Mouse (Mus musculus): ENCODE data around the gene Gm266. TPM values are rescaled to one million over a fixed set of nuclear protein-coding genes. Genes with fewer than 3 reads are reported as not detected.

Gene Gm266
- polyA plus RNA-seq, 1 experiment = not detected

DNA sequence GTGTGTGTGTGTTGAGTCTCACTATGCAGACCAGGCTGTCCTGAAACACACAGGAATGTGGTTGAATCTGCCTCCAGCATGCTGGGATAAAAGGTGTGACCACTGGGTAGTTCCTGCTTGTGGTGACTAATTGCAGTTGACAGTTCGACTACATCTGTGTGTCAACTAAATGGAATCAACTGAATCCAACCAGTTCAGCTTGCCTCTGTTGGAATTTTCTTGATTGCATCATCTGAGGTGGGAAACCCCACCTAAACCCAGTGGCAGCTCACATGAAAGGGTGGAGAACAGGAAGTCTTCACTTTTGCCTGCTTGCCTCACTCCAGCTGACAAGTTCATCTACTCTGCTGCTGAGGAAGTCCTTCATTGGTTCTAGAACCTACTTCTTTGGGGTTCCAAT, 14.5 kb downstream of the Gm266 start:
- Histone ChIP-seq H3K27me3 (ENCODE audit: control insufficient read depth) (peaks cover 30% of the 10 kb centered on the region), H3K36me3 (ENCODE audit: control insufficient read depth) (no peaks in the 10 kb centered on the region), H3K4me3 (replicated peaks) (no peak overlapping the region), H3K4me1 (ENCODE audit: control insufficient read depth) (no peaks in the 10 kb centered on the region), H3K9me3 (ENCODE audit: control insufficient read depth, low read length) (peaks cover 6% of the 10 kb centered on the region; the same call in 1 of the 2 replicates)
- TF ChIP-seq GATA1 (IDR thresholded peaks at IDR 0.05; ENCODE audit: low read length) = no peak
- no peak for TF ChIP-seq TAL1 (IDR thresholded peaks at IDR 0.05; ENCODE audit: low read length)

DNA sequence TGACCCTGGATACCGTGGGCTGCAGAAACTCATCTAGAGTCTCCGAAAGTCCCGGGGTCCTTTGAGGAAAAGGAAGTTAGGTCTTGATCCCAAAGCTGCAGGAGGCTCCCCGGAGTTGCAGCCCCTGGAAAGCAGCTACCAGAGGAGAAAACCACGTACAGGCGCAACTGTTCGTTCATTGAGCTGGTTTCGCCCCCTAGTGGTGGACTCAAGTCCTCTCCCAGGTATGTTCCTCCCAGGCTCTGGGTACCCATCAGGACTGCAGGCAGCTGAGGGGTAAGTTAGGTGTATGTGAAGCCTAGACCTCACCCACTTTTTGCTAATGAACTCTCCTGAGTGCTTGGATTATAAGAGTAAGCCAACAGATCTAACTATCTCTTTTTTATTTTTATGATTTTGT, 16.1 kb downstream of the Gm266 start:
- H3K4me1 ChIP-seq (ENCODE audit: control insufficient read depth) = no peaks in the 10 kb centered on the region
- H3K36me3 ChIP-seq (ENCODE audit: control insufficient read depth) = no peaks in the 10 kb centered on the region
- TF ChIP-seq TAL1 (IDR thresholded peaks at IDR 0.05; ENCODE audit: low read length) (no peak), GATA1 (IDR thresholded peaks at IDR 0.05; ENCODE audit: low read length) (no peak)
- H3K27me3 ChIP-seq (ENCODE audit: control insufficient read depth) = peaks cover 27% of the 10 kb centered on the region
- no peak overlapping the region for H3K4me3 ChIP-seq (replicated peaks)
- peaks cover 6% of the 10 kb centered on the region; the same call in 1 of the 2 replicates for H3K9me3 ChIP-seq (ENCODE audit: control insufficient read depth, low read length)

DNA sequence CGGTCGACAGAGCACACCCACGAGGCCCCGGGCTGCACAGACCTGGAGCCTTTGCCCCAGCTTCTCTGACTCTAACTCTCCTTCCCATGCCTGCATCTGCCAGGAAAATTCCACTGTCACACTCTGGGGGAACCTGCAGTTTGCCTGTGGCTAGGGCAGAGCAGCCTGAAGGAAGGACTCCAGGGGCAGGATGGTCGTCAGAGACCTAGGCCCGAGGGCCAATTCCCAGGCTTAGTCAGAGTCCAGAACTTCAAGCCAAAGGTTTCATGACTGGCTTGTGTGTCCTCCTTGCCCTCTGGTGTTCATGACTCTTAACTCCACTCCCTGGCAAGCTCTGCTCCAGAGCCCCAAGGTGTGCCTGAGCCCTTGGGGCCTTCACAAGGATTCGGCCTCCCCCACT, 17.4 kb downstream of the Gm266 start:
- H3K36me3 ChIP-seq (ENCODE audit: control insufficient read depth) = no peaks in the 10 kb centered on the region
- H3K4me1 ChIP-seq (ENCODE audit: control insufficient read depth) = no peaks in the 10 kb centered on the region
- peaks cover 4% of the 10 kb centered on the region; the same call in 1 of the 2 replicates for H3K9me3 ChIP-seq (ENCODE audit: control insufficient read depth, low read length)
- TF ChIP-seq GATA1 (IDR thresholded peaks at IDR 0.05; ENCODE audit: low read length) (no peak), TAL1 (IDR thresholded peaks at IDR 0.05; ENCODE audit: low read length) (no peak)
- H3K27me3 ChIP-seq (ENCODE audit: control insufficient read depth) = peaks cover 24% of the 10 kb centered on the region
- no peak overlapping the region for H3K4me3 ChIP-seq (replicated peaks)

DNA sequence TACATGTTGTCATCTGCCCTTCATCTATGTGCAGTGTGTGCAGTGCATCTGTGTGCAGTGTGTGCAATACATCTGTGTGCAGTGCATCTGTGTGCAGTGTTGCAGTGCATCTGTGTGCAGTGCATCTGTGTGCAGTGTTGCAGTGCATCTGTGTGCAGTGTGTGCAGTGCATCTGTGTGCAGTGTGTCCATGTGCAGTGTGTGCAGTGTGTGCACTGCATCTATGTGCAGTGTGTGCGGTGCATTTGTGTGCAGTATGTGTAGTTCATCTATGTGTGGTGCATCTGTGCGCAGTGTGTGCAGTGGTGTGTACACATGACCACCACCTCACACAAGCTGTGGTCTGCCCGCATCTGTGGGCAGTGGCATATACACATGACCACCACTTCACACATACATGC, 19.3 kb downstream of the Gm266 start:
- Histone ChIP-seq H3K27me3 (ENCODE audit: control insufficient read depth) (peaks cover 33% of the 10 kb centered on the region), H3K36me3 (ENCODE audit: control insufficient read depth) (no peaks in the 10 kb centered on the region), H3K4me1 (ENCODE audit: control insufficient read depth) (no peaks in the 10 kb centered on the region; the same call in 1 of the 2 replicates), H3K4me3 (replicated peaks) (no peak overlapping the region), H3K9me3 (ENCODE audit: control insufficient read depth, low read length) (peaks cover 4% of the 10 kb centered on the region; the same call in 1 of the 2 replicates)
- 0 out of 3 replicates have a peak, but pooled peaks have one; percentile 15 for TF ChIP-seq TAL1 (IDR thresholded peaks at IDR 0.05; ENCODE audit: low read length)
- no peak for TF ChIP-seq GATA1 (IDR thresholded peaks at IDR 0.05; ENCODE audit: low read length)

DNA sequence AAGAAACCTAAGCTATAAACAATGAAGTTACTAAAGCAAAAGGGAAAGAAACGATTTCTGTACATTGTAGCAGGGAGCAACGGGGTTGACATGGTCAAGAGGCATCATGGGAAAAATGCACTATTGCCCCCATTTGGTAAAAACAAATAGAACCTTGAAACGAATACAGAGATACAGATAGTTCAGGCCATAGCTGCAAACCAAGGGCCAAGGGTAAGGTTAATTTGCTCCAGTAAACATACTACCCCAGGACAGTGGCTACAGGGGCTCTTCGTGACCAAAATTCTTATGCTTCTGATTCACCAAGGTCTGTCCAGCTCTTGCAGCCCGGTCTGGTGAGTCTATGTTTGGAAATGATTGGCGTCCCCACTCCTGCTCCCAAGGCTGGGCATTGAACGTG, 22.1 kb downstream of the Gm266 start:
- Histone ChIP-seq H3K9me3 (ENCODE audit: control insufficient read depth, low read length) (peaks cover 4% of the 10 kb centered on the region; the same call in 1 of the 2 replicates), H3K4me3 (replicated peaks) (no peak overlapping the region), H3K4me1 (ENCODE audit: control insufficient read depth) (peaks cover 5% of the 10 kb centered on the region), H3K27me3 (ENCODE audit: control insufficient read depth) (peaks cover 40% of the 10 kb centered on the region), H3K36me3 (ENCODE audit: control insufficient read depth) (no peaks in the 10 kb centered on the region)
- TF ChIP-seq TAL1 (IDR thresholded peaks at IDR 0.05; ENCODE audit: low read length) (no peak), GATA1 (IDR thresholded peaks at IDR 0.05; ENCODE audit: low read length) (no peak)

DNA sequence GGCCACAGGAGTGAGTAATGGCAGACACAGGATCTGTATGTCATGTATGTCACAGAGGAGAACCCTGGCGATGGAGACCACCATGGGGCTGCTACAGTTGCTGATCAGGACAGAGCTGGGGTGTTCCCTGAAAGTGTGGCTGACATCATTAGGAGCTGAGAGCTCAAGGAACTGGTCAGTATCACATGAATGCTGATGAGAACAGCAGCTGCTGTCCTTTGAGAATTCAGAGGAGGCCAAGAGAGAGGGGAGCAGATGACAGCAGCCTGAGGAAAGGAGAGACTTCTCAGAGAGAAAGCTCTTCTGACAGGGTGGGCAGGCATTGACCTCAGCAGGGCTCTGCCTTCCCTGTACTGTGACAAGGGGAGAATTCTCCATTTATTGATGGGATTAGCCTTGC, 27.9 kb downstream of the Gm266 start:
- H3K9me3 ChIP-seq (ENCODE audit: control insufficient read depth, low read length) = no peaks in the 10 kb centered on the region
- H3K4me1 ChIP-seq (ENCODE audit: control insufficient read depth) = peaks cover 28% of the 10 kb centered on the region
- H3K4me3 ChIP-seq (replicated peaks) = no peak overlapping the region
- H3K36me3 ChIP-seq (ENCODE audit: control insufficient read depth) = peaks cover 32% of the 10 kb centered on the region
- H3K27me3 ChIP-seq (ENCODE audit: control insufficient read depth) = peaks cover 44% of the 10 kb centered on the region
- TF ChIP-seq GATA1 (IDR thresholded peaks at IDR 0.05; ENCODE audit: low read length) (no peak), TAL1 (IDR thresholded peaks at IDR 0.05; ENCODE audit: low read length) (no peak)

DNA sequence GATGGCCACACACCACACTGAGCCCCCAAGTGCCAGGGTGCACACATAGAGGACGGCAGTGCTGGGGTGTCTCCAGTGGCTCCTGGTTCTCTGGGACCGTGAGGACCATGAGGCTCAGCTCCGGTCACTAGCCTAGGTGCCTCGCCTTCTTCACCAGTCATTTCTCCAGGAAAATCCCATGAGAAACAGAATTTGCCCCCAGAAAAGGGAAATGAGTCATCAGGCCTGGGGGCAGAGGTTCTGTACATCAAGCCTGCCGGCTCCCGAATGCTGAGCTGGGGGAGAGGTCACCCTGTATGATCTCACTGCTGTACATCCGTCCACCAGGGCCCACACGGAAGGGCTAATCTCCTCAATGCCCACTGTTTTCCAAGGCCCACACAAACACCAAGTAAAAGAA, 29.8 kb downstream of the Gm266 start:
- peaks cover 51% of the 10 kb centered on the region for H3K36me3 ChIP-seq (ENCODE audit: control insufficient read depth)
- H3K9me3 ChIP-seq (ENCODE audit: control insufficient read depth, low read length) = no peaks in the 10 kb centered on the region
- peaks cover 32% of the 10 kb centered on the region for H3K4me1 ChIP-seq (ENCODE audit: control insufficient read depth)
- H3K4me3 ChIP-seq (replicated peaks) = no peak overlapping the region
- no peak for TF ChIP-seq TAL1 (IDR thresholded peaks at IDR 0.05; ENCODE audit: low read length)
- peaks cover 30% of the 10 kb centered on the region for H3K27me3 ChIP-seq (ENCODE audit: control insufficient read depth)

DNA sequence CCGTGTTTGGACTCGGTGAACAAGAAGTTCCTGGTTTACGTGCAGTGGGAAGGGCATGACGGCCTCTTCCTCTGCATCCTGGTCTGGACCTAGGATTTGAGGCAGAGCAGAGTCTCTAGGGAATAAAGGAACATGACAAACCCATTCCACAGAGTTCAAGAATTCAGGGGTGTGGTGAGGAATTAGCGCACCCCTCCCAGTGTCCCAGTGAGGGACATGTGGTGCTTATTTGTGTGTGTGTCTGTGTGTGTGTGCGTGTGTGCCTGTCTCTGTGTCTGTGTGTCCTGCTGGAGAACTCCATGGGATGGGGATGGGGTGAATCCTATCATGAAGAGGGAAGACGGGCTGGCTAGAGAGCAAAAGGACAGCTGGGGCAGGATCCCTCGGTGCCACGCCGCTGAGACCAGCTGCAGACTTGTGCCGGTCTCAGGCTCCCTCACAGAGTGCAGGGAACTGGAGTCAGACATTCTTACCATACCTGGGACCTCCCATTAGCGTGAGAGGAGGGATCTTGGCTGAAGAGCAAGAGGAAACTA, 30.2 kb downstream of the Gm266 start:
- Histone ChIP-seq H3K36me3 (ENCODE audit: control insufficient read depth) (peaks cover 56% of the 10 kb centered on the region), H3K4me1 (ENCODE audit: control insufficient read depth) (peaks cover 34% of the 10 kb centered on the region), H3K27me3 (ENCODE audit: control insufficient read depth) (peaks cover 25% of the 10 kb centered on the region), H3K4me3 (replicated peaks) (no peak overlapping the region), H3K9me3 (ENCODE audit: control insufficient read depth, low read length) (no peaks in the 10 kb centered on the region)
- TF ChIP-seq TAL1 (IDR thresholded peaks at IDR 0.05; ENCODE audit: low read length) (no peak), GATA1 (IDR thresholded peaks at IDR 0.05; ENCODE audit: low read length) (no peak)

DNA sequence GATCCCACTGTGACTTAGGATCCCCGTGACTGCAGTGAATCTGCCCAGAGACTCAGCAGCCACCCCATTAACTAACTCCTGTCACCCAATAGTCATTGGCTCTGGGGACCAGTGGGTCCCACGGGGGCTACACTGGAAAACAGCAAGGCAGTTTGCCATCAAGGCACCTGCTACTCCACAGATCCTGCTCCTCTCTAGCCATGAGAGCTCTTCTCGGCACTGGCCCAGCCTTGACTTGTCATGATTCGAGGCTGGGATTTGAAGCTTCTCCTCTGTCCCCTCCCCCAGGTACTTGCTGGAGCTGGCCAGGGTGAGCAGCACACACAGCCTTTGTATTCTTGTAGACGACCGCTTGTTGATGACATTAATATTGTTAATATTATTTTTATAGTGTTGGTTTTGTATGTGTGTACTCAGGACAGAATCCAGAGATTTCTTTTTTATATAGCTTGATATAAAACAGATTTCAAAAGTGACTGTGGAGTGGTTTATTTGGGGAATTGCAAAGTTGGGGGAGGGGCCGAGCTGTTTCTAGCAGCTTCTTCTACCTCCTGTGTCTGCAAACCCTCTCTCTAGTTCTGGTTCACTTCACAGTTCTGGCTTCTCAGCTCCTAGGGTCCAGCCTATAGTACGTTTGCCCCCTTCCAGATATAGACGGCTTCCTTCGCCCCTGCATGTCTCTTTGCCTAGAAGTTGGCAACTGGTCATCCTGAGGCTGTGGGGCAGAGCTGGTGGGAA, 30.9 kb downstream of the Gm266 start:
- H3K4me1 ChIP-seq (ENCODE audit: control insufficient read depth) = peaks cover 40% of the 10 kb centered on the region
- peaks cover 63% of the 10 kb centered on the region for H3K36me3 ChIP-seq (ENCODE audit: control insufficient read depth)
- no peak for TF ChIP-seq GATA1 (IDR thresholded peaks at IDR 0.05; ENCODE audit: low read length)
- no peak for TF ChIP-seq TAL1 (IDR thresholded peaks at IDR 0.05; ENCODE audit: low read length)

More for the DNA sequence above, 30.9 kb downstream of the Gm266 start:
- Histone ChIP-seq H3K4me3 (replicated peaks) (no peak overlapping the region), H3K9me3 (ENCODE audit: control insufficient read depth, low read length) (no peaks in the 10 kb centered on the region), H3K27me3 (ENCODE audit: control insufficient read depth) (peaks cover 18% of the 10 kb centered on the region)

Measured in erythroblast, embryonic 14.5 days (primary cell).